In the genomic region with DNA sequence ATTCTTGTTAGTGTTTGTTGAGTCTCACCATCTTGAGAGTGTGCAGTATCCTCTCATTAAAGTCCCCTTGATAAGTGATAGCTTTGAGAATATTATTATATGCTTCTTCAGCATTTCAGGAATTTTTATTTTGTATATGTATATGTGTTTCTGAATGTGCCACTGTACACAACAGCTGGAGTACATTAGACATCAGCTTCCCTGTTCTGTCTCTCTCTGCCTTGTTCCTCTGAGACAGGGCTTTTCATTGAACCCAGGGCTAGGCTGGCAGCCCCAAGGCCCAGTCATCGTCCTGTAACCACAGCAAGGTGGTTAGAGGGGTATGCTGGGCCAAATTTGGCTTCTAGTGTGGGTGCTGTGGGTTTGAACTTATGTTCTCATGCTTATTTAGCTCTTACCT, we compare ENCODE assay signal across 35 mouse cellular contexts.
"Had no signal": no experiment of that assay in that cellular context is flagged by ENCODE, and none has a peak within 500 bp of the region (broad histone marks: within the 10 kb centered on the region; RNA-seq: fewer than 3 reads in every experiment).

No protein-coding gene starts in this region.

- H3K9ac ChIP-seq: heart, embryonic 12.5 days; heart, embryonic 13.5 days; heart, embryonic 15.5 days; hindbrain, embryonic 12.5 days; hindbrain, embryonic 13.5 days; hindbrain, embryonic 14.5 days; hindbrain, embryonic 15.5 days; intestine, embryonic 15.5 days had no signal

- H3K4me1 ChIP-seq: heart, embryonic 10.5 days; heart, embryonic 12.5 days; heart, embryonic 13.5 days; heart, embryonic 15.5 days; hindbrain, embryonic 10.5 days; hindbrain, embryonic 12.5 days; hindbrain, embryonic 13.5 days; hindbrain, embryonic 15.5 days; intestine, embryonic 15.5 days had no signal

- H3K27me3 ChIP-seq: heart, embryonic 12.5 days; heart, embryonic 13.5 days; heart, embryonic 15.5 days; hindbrain, embryonic 12.5 days; hindbrain, embryonic 13.5 days; hindbrain, embryonic 15.5 days; intestine, embryonic 15.5 days had no signal

- H3K36me3 ChIP-seq: heart, embryonic 10.5 days; heart, embryonic 12.5 days; heart, embryonic 13.5 days; heart, embryonic 15.5 days; hindbrain, embryonic 10.5 days; hindbrain, embryonic 12.5 days; hindbrain, embryonic 13.5 days; hindbrain, embryonic 15.5 days; intestine, embryonic 15.5 days had no signal

- H3K4me2 ChIP-seq: heart, embryonic 11.5 days; heart, embryonic 12.5 days; heart, embryonic 13.5 days; heart, embryonic 15.5 days; hindbrain, embryonic 12.5 days; hindbrain, embryonic 13.5 days; hindbrain, embryonic 14.5 days; hindbrain, embryonic 15.5 days; intestine, embryonic 15.5 days had no signal

- H3K4me3 ChIP-seq: heart, adult 2 months; heart, embryonic 10.5 days; heart, embryonic 12.5 days; heart, embryonic 13.5 days; heart, embryonic 15.5 days; hindbrain, embryonic 10.5 days; hindbrain, embryonic 12.5 days; hindbrain, embryonic 13.5 days; hindbrain, embryonic 15.5 days; intestine, embryonic 15.5 days; layer of hippocampus, adult 2 months had no signal

- DNase-seq: heart, adult 2 months; heart, postnatal 10 days; heart, postnatal 14 days; heart, postnatal 36 days; heart, postnatal 4 days; kidney, adult 11 months; kidney, adult 18-20 months; kidney, adult 2 months; kidney, adult 8-10 months; kidney, adult 9 months; kidney, postnatal 10 days; kidney, postnatal 14 days; kidney, postnatal 25 days; kidney, postnatal 36 days; kidney, postnatal 4 days; layer of hippocampus, adult 9-11 months; layer of hippocampus, postnatal 36 days had no signal

- H3K27ac ChIP-seq: heart, adult 2 months; heart, embryonic 10.5 days; heart, embryonic 13.5 days; heart, embryonic 15.5 days; hindbrain, embryonic 10.5 days; hindbrain, embryonic 12.5 days; hindbrain, embryonic 13.5 days; hindbrain, embryonic 14.5 days; hindbrain, embryonic 15.5 days; hindbrain, postnatal 0 days; intestine, embryonic 15.5 days; kidney, postnatal 0 days; layer of hippocampus, adult 2 months had no signal

- ATAC-seq: hindbrain, embryonic 16.5 days; hindbrain, postnatal 0 days; inflammation-experienced regulatory T-cells, adult 6 months; intestine, embryonic 15.5 days; intestine, embryonic 16.5 days; intestine, postnatal 0 days had no signal

- H3K9me3 ChIP-seq: heart, embryonic 10.5 days; heart, embryonic 12.5 days; heart, embryonic 13.5 days; heart, embryonic 15.5 days; hindbrain, embryonic 10.5 days; hindbrain, embryonic 12.5 days; hindbrain, embryonic 13.5 days; hindbrain, embryonic 15.5 days; intestine, embryonic 15.5 days had no signal
